Mouse (Mus musculus) embryonic facial prominence, embryonic 12.5 days (tissue): Measurements from ENCODE around the gene Sox21. TPM values are rescaled to one million over a fixed set of nuclear protein-coding genes. Genes with fewer than 3 reads are reported as not detected.

ENCODE experiments used
- microRNA-seq: library from miRNA; unstranded; fragments of <30 nt; microRNA quantifications from one replicate; pipeline ENCODE4, GENCODE M21; 2017
- polyA plus RNA-seq: library from polyadenylated mRNA; unstranded; fragments of >200 nt; fragmentation: Nextera tagmentation; extraction: Ambion mirVana; gene quantifications from 2 replicates; pipeline ENCODE4 v1.2.1, GENCODE M21; 2016

The Sox21 gene
- polyA plus RNA-seq, 1 experiment from 2014 or later, result 3.5 TPM

Small RNA genes lying within 50 kb of the gene (microRNA-seq; reads per million reads assigned to microRNA genes)
- not detected for gene Mir6241

Other genes with a start within 250 kb of the Sox21 start
- gene Dct, start 184.8 kb downstream of the Sox21 start, polyA plus RNA-seq, result 7.6 and 13.6 TPM in 2 replicates
- 36.3 and 37.8 TPM in 2 replicates for gene Tgds, start 104.3 kb downstream of the Sox21 start, polyA plus RNA-seq
- gene Gpr180, start 99.9 kb downstream of the Sox21 start, polyA plus RNA-seq, result 53.4 and 57.0 TPM in 2 replicates
- gene Gm9376, start 29.9 kb upstream of the Sox21 start, polyA plus RNA-seq, result not detected in 2 replicates